Comparison of ENCODE assay signal across 9 mouse cellular contexts in genomic region chr5:36141112-36141511, GRCm38 (mm10).
DNase-seq lines count a peak whose midpoint lies in the region; ATAC-seq and TF ChIP-seq lines count a peak whose summit lies in the region.
"Had no signal": no experiment of that assay in that cellular context is flagged by ENCODE, and none has a peak within 500 bp of the region (broad histone marks: within the 10 kb centered on the region; RNA-seq: fewer than 3 reads in every experiment).

No protein-coding gene starts in this region.

- WGBS in midbrain, embryonic 12.5 days, result 85% methylated on average over 4 of the region's 4 CpGs
- WGBS in midbrain, embryonic 16.5 days, result 88% methylated on average over 4 of the region's 4 CpGs
- 91% methylated on average over 4 of the region's 4 CpGs for WGBS in kidney, postnatal 0 days
- 86% methylated on average over 4 of the region's 4 CpGs for WGBS in heart, embryonic 11.5 days (ENCODE audit: insufficient replicate concordance)

- H3K36me3 ChIP-seq in midbrain, embryonic 12.5 days, result no peaks in the 10 kb centered on the region
- H3K36me3 ChIP-seq in midbrain, embryonic 16.5 days (ENCODE audit: control insufficient read depth, insufficient read depth, low read length), result no peaks in the 10 kb centered on the region
- H3K36me3 ChIP-seq in kidney, postnatal 0 days (ENCODE audit: insufficient read depth, low read length), result no peaks in the 10 kb centered on the region
- no peaks in the 10 kb centered on the region for H3K36me3 ChIP-seq in splenic B cell, adult 2 months (ENCODE audit: control insufficient read depth, insufficient read depth, low read length, poor library complexity, severe bottlenecking)
- H3K36me3 ChIP-seq in heart, embryonic 11.5 days (ENCODE audit: control insufficient read depth, insufficient read depth, low read length), result no peaks in the 10 kb centered on the region

- H3K4me1 ChIP-seq in midbrain, embryonic 12.5 days, result peaks cover 23% of the 10 kb centered on the region
- peaks cover 8% of the 10 kb centered on the region for H3K4me1 ChIP-seq in midbrain, embryonic 16.5 days (ENCODE audit: control insufficient read depth, insufficient read depth, low read length)
- H3K4me1 ChIP-seq in kidney, postnatal 0 days (replicated peaks; ENCODE audit: insufficient read depth, low read length), result no peaks in the 10 kb centered on the region
- no peaks in the 10 kb centered on the region for H3K4me1 ChIP-seq in heart, embryonic 11.5 days (ENCODE audit: control insufficient read depth, insufficient read depth, low read length)

- H3K4me2 ChIP-seq in midbrain, embryonic 12.5 days (replicated peaks), result no peak overlapping the region
- H3K4me2 ChIP-seq in midbrain, embryonic 16.5 days (ENCODE audit: low read length), result no peak overlapping the region
- H3K4me2 ChIP-seq in kidney, postnatal 0 days (ENCODE audit: low read length), result no peak overlapping the region
- H3K4me2 ChIP-seq in heart, embryonic 11.5 days, result no peak overlapping the region

- H3K27ac ChIP-seq in midbrain, embryonic 12.5 days (replicated peaks), result no peak overlapping the region
- H3K27ac ChIP-seq in midbrain, embryonic 16.5 days (ENCODE audit: low read length), result no peak overlapping the region
- H3K27ac ChIP-seq in kidney, postnatal 0 days, result no peak overlapping the region
- H3K27ac ChIP-seq in heart, embryonic 11.5 days (ENCODE audit: low read depth, low read length), result no peak overlapping the region

- peaks cover 5% of the 10 kb centered on the region for H3K27me3 ChIP-seq in midbrain, embryonic 12.5 days
- no peaks in the 10 kb centered on the region for H3K27me3 ChIP-seq in midbrain, embryonic 16.5 days (ENCODE audit: control insufficient read depth, insufficient read depth, low read depth, low read length)
- no peaks in the 10 kb centered on the region for H3K27me3 ChIP-seq in kidney, postnatal 0 days (ENCODE audit: insufficient read depth, low read length)
- no peaks in the 10 kb centered on the region for H3K27me3 ChIP-seq in splenic B cell, adult 2 months (ENCODE audit: control insufficient read depth, insufficient read depth, low read length, poor library complexity, severe bottlenecking)
- H3K27me3 ChIP-seq in heart, embryonic 11.5 days (ENCODE audit: control insufficient read depth, insufficient read depth, low read length), result no peaks in the 10 kb centered on the region

- DNase-seq in embryo, embryonic 11 days, result peak; percentile 39
- DNase-seq in embryo, embryonic 9.5 days (ENCODE audit: extremely low spot score), result no peak
- peak; percentile 50 for DNase-seq in kidney, postnatal 0 days (ENCODE audit: low spot score)
- peak; percentile 39 for DNase-seq in splenic B cell, adult 2 months (ENCODE audit: low read depth, low spot score)

- H3K9ac ChIP-seq in midbrain, embryonic 12.5 days (replicated peaks), result no peak overlapping the region
- no peak overlapping the region for H3K9ac ChIP-seq in midbrain, embryonic 16.5 days (ENCODE audit: low read depth, low read length)
- H3K9ac ChIP-seq in kidney, postnatal 0 days (ENCODE audit: low read depth, low read length), result no peak overlapping the region
- H3K9ac ChIP-seq in heart, embryonic 11.5 days (ENCODE audit: low read depth, low read length), result no peak overlapping the region

- peak; percentile 58 for TF ChIP-seq CTCF in kidney, postnatal 0 days (IDR thresholded peaks at IDR 0.05; ENCODE audit: low read depth)

- H3K4me3 ChIP-seq in midbrain, embryonic 12.5 days, result no peak overlapping the region
- H3K4me3 ChIP-seq in midbrain, embryonic 16.5 days (ENCODE audit: low read depth, low read length), result no peak overlapping the region
- no peak overlapping the region for H3K4me3 ChIP-seq in kidney, postnatal 0 days (replicated peaks; ENCODE audit: low read depth, low read length)
- H3K4me3 ChIP-seq in heart, embryonic 11.5 days (ENCODE audit: low read depth, low read length), result no peak overlapping the region
- H3K4me3 ChIP-seq: myocyte had no signal

- ATAC-seq in midbrain, embryonic 12.5 days (ENCODE audit: low FRiP score, low read depth), result 0 out of 2 replicates have a peak, but pooled peaks have one; percentile 41
- no peak for ATAC-seq in midbrain, embryonic 16.5 days
- no peak for ATAC-seq in kidney, postnatal 0 days (replicated peaks; ENCODE audit: low FRiP score, low read depth)
- ATAC-seq in monocyte, adult 5-6 weeks (replicated peaks; ENCODE audit: insufficient number of reproducible peaks, low FRiP score, low TSS enrichment, poor library complexity, severe bottlenecking), result no peak
- no peak for ATAC-seq in heart, embryonic 11.5 days (replicated peaks; ENCODE audit: insufficient number of reproducible peaks, low FRiP score, low TSS enrichment)

- no peaks in the 10 kb centered on the region for H3K9me3 ChIP-seq in midbrain, embryonic 12.5 days
- H3K9me3 ChIP-seq in midbrain, embryonic 16.5 days (replicated peaks; ENCODE audit: control insufficient read depth, low read length, poor library complexity, severe bottlenecking), result no peaks in the 10 kb centered on the region
- no peaks in the 10 kb centered on the region for H3K9me3 ChIP-seq in kidney, postnatal 0 days (replicated peaks; ENCODE audit: low read length)
- no peaks in the 10 kb centered on the region for H3K9me3 ChIP-seq in heart, embryonic 11.5 days (replicated peaks; ENCODE audit: control insufficient read depth, low read length)
